Mouse (Mus musculus) layer of hippocampus, adult 18-20 months (tissue): ENCODE data around the gene Gm3250. TPM values are rescaled to one million over a fixed set of nuclear protein-coding genes. Genes with fewer than 3 reads are reported as not detected.
"Not testable (repeated sequence)": the region's sequence is repeated elsewhere in the genome, so short reads cannot be mapped to it uniquely, and the experiment has no call there.

Source experiments
- DNase-seq, 2 experiments: peaks; one replicate each; pipeline ENCODE4 v3.0.0; 2022; ENCODE audit warnings: low spot score in 2 of 2
- long read RNA-seq: library from polyadenylated mRNA; stranded (forward); transcript quantifications from one replicate; pipeline ENCODE4 v2.0.0, GENCODE M21; 2021
- total RNA-seq, 2 experiments: library from RNA; stranded (reverse); gene quantifications; 2 replicates each; pipeline ENCODE4 v1.2.3; 2021

The Gm3250 gene
- total RNA-seq, result not detected
- long read RNA-seq, result 0 reads

DNA sequence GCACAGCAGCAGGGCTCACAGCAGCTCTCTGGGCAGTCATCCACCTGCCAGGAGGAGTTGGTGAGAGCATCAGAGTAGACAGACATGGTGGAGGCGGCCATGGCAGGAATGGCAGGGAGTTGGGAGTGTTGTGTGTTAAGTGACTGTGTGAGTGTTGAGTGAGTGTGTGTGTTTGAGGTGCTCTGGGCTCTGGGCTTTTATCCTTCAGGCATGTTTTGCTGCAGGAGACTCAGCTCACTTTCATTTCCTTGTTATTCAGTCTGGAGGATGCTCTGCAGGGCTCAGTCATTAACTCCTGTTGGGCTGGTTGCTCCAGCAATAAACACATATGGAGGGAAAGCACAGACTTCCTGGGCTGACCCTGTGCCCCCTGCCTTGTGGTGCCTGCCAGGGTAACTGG is at the start of gene Gm3250:
Gm3250 (minus strand) TSS at position 101 of the 400 bp plus-strand sequence.
- DNase-seq, result not testable (repeated sequence)

DNA sequence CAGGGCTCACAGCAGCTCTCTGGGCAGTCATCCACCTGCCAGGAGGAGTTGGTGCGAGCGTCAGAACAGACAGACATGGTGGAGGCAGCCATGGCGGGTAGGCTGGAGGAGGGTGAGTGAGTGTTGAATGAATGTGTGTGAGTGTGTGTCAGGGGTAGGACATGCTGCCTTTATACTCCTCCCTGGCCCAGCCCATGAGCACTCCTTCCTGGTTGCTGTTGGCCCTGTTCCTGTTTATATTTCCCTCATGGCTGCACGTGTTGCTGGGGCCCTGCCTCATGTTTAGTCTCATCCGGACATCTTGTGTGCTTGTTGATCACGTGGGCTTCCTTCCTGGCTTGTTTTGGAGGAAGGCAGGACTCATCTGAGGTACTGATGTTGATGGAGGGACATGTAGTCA is 44.6 kb upstream of the Gm3250 start, which contains the start of gene Krtap10-4:
Krtap10-4 (minus strand) TSS at position 145 of the 400 bp plus-strand sequence.
- no peak for DNase-seq

DNA sequence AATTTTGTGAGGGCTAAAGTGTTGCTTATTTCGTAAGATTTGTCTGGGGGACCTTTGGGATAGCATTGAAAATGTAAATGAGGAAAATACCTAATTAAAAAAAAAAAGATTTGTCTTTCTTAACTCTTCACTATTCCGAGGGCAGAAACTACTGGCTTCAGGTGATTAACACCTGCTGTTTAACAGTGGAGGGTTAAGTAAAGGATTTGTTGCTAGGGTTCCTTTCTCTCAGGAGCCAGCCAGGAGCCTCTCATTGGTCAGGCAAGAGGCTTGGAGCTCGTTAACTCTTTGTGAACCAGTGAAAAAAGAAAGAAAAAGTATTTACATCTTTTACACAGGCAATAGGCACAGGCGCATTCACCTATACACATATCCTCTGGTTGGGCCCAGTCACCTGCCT is 36.9 kb upstream of the Gm3250 start:
- no peak for DNase-seq

DNA sequence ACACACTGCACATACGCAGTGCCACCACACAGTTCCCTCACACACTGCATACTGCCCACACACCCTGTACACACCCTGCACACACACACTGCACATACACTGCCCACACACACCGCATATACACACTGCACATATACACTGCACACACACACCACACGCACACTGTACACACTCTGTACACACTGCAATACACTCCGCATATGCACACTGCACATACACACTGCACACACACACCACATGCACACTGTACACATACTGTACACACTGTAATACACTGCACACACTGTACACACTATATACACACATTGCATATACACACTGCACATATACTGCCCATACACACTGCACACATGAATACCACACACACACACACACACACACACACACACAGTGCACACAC is 36.2 kb upstream of the Gm3250 start:
- no peak for DNase-seq

DNA sequence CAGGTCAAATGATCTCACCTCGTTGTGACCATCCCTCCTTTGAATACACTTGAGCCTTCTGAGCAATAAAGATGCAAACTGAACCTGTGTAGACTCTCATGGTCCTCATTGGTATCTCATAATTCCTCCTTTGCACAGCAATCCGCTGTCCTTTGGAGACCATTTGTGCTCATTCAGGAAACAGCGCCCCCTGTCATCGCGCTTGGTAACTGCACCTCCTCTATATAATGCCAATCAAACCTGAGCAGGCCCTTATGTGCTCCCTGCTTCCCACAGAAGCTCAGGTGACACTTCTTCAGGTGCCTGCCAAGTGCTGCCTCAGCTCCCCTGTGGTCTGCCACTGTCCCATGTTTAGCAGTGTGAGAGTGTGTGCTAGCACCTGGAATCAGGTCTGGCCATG is 33.2 kb upstream of the Gm3250 start:
- no peak for DNase-seq

DNA sequence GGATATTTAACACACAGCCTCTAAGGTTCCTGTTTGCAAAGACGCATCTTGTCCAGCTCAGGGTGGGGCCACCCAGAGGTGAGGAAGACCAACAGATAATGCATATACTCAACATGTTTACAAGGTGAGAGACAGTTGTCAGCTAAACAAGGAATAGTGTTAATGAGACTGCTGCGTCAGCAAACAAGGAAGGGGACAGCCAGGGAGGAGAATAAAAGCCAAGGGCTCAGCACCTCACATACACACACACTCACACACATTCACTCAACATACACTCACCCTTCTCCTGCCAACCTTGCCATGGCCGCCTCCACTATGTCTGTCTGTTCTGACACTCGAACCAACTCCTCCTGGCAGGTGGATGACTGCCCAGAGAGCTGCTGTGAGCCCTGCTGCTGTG is 32.0 kb upstream of the Gm3250 start, which contains the start of gene Gm2696:
Gm2696 (plus strand) TSS at position 301 of the 400 bp plus-strand sequence.
- DNase-seq, result no peak

DNA sequence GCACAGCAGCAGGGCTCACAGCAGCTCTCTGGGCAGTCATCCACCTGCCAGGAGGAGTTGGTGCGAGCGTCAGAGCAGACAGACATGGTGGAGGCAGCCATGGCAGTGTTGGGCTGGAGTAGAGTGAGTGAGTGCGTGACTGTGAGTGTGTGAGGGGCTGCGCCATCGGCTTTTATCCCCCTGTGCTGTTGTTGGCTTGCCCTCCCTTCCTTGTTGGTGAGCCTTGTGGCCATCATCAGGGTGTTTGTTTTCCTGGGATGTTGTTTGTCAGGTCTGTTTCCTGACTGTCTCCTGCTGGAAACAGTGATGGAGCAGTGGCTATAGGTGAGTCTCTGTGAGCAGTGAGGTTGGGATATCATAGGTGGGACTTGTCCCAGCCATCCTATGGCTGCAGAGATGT is 29.4 kb upstream of the Gm3250 start, which contains the start of gene Gm9507:
Gm9507 (minus strand) TSS at position 101 of the 400 bp plus-strand sequence.
- no peak for DNase-seq

DNA sequence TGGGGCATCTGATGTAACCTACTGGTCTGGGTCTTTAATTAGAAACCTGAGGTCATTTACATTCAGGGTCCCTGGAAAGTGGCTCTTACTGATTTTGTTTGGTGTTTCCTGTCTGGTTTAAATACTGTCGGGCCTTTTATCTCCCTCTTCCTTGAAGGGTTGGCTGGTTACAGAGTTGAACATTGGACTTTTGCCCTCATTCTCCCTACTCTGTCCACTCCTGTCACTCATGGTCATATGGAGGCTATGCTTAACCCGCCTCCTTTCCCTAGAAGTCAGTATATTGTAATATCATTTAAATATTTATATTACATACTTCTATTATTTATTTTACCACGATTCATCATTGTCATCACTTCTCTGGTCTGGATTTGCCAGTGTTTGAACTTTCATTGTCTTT is 21.8 kb upstream of the Gm3250 start:
- DNase-seq, result no peak

DNA sequence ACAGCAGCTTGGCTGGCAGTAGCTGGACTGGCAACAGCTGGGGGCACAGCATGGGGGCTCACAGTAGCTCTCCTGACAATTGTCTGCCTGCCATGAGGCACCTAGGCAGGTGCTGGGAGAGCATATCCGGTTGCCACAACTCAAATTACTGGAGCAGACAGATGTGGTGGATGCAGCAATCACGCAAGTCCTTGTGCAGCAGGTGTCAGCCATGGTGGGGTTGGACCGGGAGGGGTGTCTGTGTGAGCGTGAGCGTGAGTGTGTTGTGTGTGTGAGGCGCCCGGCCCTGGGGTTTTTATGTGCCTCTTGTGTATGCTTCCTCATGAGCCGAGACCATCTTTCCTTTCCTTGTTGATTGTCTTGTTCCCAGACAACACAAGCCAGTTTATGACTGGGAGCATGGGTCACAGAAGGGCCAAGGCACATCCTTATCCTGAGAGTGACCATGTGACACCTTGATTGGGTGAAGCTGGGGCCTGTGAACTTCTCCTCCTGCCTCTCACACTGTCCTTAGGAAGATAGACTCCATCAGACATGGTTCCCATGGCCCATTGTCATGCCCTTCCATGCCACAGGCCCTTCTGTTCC is 16.7 kb upstream of the Gm3250 start, which contains the start of gene Gm19668:
Gm19668 (minus strand) TSS at position 213 of the 588 bp plus-strand sequence.
- DNase-seq, result no peak

DNA sequence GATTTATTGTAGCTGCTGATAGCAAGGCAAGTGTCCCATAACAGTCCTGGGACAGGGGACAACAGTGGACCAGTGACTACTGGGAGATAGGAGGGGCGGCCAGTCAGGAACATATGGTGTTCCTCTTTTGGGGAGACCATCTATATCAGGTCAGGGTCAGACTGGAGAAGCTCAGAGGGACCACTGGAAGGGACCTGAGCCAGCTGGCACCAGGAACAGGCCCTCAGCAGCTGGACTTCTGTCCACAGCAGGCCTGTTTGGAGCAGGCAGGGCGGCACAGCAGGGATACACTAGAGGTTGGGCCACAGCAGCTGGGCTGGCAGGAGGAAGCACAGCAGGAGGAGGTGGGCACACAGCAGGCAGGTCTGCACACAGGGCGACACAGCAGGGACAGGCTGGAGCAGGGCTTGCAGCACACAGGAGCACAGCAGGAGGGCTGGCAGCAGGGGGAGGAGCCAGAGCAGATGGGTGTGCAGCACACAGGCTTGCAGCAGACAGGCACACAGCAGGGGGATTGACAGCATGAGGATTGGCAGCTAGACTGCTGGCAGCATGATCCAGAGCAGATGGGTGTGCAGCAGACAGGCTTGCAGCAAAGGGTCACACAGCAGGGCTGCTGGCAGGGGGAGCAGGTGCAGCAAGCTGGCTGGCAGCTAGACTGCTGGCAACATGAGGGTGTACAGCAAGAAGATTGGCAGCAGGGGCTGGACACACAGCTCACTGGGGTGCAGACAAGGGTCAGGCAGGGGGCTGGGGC is 16.0 kb upstream of the Gm3250 start:
- not testable (repeated sequence) for DNase-seq

DNA sequence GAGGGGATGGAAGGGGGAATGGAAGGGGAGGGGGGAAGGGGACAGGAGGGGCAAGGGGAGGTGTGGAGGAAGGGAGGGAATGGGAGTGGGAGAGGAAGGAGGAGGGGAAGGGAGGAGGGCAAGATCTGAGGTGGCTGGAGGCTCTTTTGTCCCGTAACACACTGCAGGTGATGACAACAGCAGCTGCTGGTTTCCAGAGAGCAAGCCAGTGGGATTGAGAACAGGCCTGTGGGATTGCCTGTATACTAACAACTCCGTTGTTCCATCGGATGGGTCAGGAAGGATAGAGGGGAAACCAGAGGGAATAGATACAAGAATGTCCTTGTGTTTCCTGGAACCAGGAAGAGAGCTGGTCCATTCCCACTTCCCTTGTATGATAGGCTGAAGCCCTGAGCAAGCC is 15.3 kb upstream of the Gm3250 start:
- no peak for DNase-seq

DNA sequence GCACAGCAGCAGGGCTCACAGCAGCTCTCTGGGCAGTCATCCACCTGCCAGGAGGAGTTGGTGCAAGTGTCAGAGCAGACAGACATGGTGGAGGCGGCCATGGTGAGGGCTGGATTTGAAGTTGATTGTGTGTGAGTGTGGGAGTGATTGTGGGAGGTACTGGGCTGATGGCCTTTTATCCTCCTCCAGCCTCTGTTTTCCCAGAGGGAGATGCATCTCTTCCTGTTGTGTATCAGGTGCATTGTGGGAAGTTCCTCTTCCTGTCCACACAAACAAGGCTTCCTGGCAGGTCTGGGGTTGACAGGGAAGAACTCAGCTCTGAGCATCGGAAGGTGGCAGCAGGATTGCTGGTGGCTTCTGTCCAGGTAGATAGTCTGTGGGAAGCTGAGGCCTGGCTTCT is 12.6 kb upstream of the Gm3250 start, which contains the start of gene Gm9639:
Gm9639 (minus strand) TSS at position 101 of the 400 bp plus-strand sequence.
- no peak for DNase-seq

DNA sequence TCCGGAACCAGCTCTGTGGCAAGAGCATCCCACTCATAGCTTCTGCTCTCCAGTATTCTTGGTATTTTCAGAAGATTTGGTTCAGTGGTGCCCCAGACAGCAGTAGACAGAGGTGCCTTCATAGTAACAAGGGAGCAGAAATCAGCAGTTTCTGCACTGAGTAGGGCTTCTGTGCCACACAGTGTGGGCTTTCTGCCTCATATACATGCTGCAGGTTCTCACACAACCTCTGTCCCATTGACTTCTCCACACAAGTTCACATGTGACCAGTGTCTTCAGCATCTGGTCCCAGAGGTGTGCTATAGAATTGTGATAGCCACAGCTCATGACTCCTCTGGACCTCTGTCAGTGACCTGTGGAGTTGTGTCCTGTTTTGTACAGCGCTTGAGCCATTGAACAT is 6.3 kb upstream of the Gm3250 start:
- no peak for DNase-seq

DNA sequence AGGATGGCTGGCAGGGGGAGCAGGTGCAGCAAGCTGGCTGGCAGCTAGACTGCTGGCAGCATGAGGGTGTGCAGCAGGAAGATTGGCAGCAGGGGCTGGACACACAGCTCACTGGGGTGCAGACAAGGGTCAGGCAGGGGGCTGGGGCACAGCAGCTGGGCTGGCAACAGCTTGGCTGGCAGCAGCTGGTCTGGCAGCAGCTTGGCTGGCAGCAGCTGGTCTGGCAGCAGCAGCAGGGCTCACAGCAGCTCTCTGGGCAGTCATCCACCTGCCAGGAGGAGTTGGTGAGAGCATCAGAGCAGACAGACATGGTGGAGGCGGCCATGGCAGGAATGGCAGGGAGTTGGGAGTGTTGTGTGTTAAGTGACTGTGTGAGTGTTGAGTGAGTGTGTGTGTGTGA is 5.5 kb upstream of the Gm3250 start, which contains the start of gene Gm7137:
Gm7137 (minus strand) TSS at position 325 of the 400 bp plus-strand sequence.
- DNase-seq, result not testable (repeated sequence)

DNA sequence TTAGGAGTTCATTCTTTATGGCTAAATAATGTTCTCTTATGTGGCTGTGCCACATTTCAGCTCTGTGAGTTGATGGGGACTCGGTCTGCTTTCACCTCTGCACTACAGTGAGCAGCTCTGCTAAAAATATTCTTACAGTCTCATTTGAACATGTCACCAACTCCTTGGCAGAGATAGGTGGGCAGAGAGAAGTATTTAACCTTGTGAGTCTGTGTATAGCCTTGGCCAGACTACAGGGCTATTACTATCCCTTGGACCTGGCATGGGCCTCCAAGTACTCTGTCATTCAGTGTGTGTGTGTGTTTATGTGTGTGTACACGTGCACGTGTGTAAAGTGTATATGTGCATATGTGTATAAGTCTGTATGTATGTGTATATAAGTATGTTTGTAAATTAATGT is 1.1 kb upstream of the Gm3250 start:
- not testable (repeated sequence) for DNase-seq

DNA sequence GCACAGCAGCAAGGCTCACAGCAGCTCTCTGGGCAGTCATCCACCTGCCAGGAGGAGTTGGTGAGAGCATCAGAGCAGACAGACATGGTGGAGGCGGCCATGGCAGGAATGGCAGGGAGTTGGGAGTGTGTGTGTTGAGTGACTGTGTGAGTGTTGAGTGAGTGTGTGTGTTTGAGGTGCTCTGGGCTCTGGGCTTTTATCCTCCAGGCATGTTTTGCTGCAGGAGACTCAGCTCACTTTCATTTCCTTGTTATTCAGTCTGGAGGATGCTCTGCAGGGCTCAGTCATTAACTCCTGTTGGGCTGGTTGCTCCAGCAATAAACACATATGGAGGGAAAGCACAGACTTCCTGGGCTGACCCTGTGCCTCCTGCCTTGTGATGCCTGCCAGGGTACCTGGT is 5.5 kb downstream of the Gm3250 start, which contains the start of gene Gm7138:
Gm7138 (minus strand) TSS at position 101 of the 400 bp plus-strand sequence.
- not testable (repeated sequence) for DNase-seq

DNA sequence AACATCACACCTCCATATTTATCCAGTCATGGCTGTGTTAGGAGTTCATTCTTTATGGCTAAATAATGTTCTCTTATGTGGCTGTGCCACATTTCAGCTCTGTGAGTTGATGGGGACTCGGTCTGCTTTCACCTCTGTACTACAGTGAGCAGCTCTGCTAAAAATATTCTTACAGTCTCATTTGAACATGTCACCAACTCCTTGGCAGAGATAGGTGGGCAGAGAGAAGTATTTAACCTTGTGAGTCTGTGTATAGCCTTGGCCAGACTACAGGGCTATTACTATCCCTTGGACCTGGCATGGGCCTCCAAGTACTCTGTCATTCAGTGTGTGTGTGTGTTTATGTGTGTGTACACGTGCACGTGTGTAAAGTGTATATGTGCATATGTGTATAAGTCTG is 10.2 kb downstream of the Gm3250 start:
- not testable (repeated sequence) for DNase-seq

DNA sequence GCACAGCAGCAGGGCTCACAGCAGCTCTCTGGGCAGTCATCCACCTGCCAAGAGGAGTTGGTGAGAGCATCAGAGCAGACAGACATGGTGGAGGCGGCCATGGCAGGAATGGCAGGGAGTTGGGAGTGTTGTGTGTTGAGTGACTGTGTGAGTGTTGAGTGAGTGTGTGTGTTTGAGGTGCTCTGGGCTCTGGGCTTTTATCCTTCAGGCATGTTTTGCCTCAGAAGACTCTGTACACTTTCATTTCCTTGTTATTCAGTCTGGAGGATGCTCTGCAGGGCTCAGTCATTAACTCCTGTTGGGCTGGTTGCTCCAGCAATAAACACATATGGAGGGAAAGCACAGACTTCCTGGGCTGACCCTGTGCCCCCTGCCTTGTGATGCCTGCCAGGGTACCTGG is 11.1 kb downstream of the Gm3250 start, which contains the start of gene Gm3238:
Gm3238 (minus strand) TSS at position 101 of the 400 bp plus-strand sequence.
- not testable (repeated sequence) for DNase-seq

DNA sequence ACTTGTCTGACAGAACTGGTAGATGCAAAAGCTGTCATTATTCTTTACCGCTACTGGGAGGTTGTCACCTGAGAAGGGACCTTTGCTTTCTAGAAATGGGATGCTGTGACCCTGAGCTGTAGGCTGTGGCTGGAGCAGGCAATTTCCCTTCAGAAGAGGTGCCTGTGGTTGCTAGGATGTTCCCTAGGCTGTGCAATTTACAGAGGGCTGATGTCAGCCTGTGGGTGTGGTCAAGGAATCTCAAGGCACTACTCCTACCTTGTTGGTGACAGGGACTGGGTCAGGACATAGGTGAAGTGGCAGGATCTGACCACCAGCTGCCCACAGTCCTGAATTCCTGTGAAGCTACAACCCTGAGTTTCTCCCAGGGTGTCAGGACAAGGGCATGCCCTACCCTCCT is 12.6 kb downstream of the Gm3250 start:
- DNase-seq, result no peak

DNA sequence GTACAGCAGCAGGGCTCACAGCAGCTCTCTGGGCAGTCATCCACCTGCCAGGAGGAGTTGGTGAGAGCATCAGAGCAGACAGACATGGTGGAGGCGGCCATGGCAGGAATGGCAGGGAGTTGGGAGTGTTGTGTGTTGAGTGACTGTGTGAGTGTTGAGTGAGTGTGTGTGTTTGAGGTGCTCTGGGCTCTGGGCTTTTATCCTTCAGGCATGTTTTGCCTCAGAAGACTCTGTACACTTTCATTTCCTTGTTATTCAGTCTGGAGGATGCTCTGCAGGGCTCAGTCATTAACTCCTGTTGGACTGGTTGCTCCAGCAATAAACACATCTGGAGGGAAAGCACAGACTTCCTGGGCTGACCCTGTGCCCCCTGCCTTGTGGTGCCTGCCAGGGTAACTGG is 22.8 kb downstream of the Gm3250 start, which contains the start of gene Gm3233:
Gm3233 (minus strand) TSS at position 101 of the 400 bp plus-strand sequence.
- not testable (repeated sequence) for DNase-seq

DNA sequence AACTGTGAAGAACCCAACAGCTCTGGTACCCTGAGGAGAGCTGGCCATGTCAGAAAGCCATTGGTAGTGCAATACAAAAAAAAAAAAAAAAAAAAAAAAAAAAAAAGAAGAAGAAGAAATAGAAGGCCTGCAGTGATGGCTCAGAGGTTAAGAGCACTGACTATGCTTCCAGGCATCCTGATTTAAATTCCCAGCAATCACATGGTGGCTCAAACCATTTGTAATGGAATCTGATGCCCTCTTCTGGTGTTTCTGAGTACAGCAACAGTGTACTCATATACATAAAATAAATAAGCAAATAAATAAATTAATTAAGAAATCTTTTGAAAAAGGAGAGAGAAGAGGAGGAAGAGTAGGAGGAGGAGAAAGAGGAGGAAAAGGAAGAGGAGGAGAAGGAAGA is 28.9 kb downstream of the Gm3250 start:
- DNase-seq, result no peak

DNA sequence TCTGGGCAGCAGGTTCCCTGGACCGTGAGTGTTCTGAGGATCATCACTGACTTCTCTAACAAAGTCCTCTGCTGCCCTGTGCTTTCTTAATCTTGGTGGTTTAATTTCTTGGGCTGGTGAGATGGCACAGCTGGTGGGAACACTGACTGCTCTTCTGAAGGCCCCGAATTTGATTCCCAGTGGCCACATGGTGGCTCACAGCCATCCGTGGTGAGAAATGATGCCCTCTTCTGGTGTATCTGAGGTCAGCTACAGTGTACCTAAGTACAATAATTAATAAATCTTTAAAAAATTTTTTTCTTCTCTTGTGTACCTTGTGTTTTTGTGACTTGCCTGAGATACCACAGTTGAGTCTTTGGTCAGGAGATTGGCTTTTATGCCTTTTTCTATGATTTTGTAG is 30.0 kb downstream of the Gm3250 start:
- not testable (repeated sequence) for DNase-seq
